Mouse (Mus musculus): ENCODE data around the gene Tfap2e.

DNA sequence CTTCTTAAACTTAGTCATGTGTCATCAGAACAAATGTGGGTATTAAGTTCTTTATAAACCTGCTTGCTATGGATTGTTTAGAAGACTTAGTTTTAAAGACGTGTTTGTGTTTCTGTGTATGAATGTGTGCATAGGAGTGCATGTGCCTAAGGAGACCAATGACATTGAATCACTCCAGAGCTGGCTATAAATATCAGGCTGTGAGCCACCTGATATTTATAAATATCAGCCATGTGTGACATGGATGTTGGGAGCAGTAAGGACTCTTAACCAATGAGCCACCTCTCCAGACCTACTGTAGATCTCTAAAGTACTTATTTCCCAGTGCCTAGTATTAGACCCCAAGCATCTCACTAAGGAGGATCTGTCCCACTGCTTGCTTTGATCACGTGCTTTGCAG is 46.6 kb downstream of the Tfap2e start:
- no peak for TF ChIP-seq CTCF (IDR thresholded peaks at IDR 0.05; ENCODE audit: extremely low read depth, insufficient read depth, low read length)
- no peak for TF ChIP-seq POLR2A (IDR thresholded peaks at IDR 0.05; ENCODE audit: extremely low read depth, insufficient read depth, low read length)

All from cortical plate, adult 2 months (tissue).